Mouse (Mus musculus) ovary, postnatal 14 days (tissue): ENCODE results near the gene Tmeff2.

Source experiments
- DNase-seq: peaks from one replicate; pipeline ENCODE4 v3.0.0; 2022; ENCODE audit warnings: low spot score

Tmeff2 gene

GRCm38 (mm10) chr1:51107299-51107698 is 206.9 kb downstream of the Tmeff2 start:
- no peak for DNase-seq

GRCm38 (mm10) chr1:51114721-51115120 is 214.3 kb downstream of the Tmeff2 start:
- no peak for DNase-seq

- no peak for DNase-seq
These were observed 215.3 kb downstream of the Tmeff2 start for GRCm38 (mm10) chr1:51115761-51116160.

- no peak for DNase-seq
These were observed 217.4 kb downstream of the Tmeff2 start for GRCm38 (mm10) chr1:51117830-51118229.

- no peak for DNase-seq
These were observed 225.4 kb downstream of the Tmeff2 start for GRCm38 (mm10) chr1:51125671-51126424.

- no peak for DNase-seq
These were observed 225.9 kb downstream of the Tmeff2 start for GRCm38 (mm10) chr1:51126425-51126765.

- DNase-seq = no peak
These were observed 236.3 kb downstream of the Tmeff2 start for GRCm38 (mm10) chr1:51136792-51137191.

GRCm38 (mm10) chr1:51139605-51140004 is 239.2 kb downstream of the Tmeff2 start:
- no peak for DNase-seq

GRCm38 (mm10) chr1:51141381-51141780 is 240.9 kb downstream of the Tmeff2 start:
- DNase-seq = no peak

GRCm38 (mm10) chr1:51142729-51143128 is 242.3 kb downstream of the Tmeff2 start:
- DNase-seq = no peak

- no peak for DNase-seq
These were observed 245.2 kb downstream of the Tmeff2 start for GRCm38 (mm10) chr1:51145693-51146092.

- DNase-seq = no peak
These were observed 248.2 kb downstream of the Tmeff2 start for GRCm38 (mm10) chr1:51148481-51149137.

- no peak for DNase-seq
These were observed 249.0 kb downstream of the Tmeff2 start for GRCm38 (mm10) chr1:51149488-51149887.

- no peak for DNase-seq
These were observed 249.4 kb downstream of the Tmeff2 start for GRCm38 (mm10) chr1:51149890-51150289.

GRCm38 (mm10) chr1:51152017-51152416 is 251.6 kb downstream of the Tmeff2 start:
- no peak for DNase-seq

GRCm38 (mm10) chr1:51152856-51153255 is 252.4 kb downstream of the Tmeff2 start:
- DNase-seq = no peak

- DNase-seq = no peak
These were observed 283.8 kb downstream of the Tmeff2 start for GRCm38 (mm10) chr1:51184276-51184675.

- DNase-seq = no peak
These were observed 288.6 kb downstream of the Tmeff2 start for GRCm38 (mm10) chr1:51189008-51189407.

GRCm38 (mm10) chr1:51191253-51191652 is 290.8 kb downstream of the Tmeff2 start:
- DNase-seq = no peak

GRCm38 (mm10) chr1:51191872-51192613 is 291.6 kb downstream of the Tmeff2 start:
- DNase-seq = no peak

GRCm38 (mm10) chr1:51199088-51199830 is 298.8 kb downstream of the Tmeff2 start:
- DNase-seq = no peak

- no peak for DNase-seq
These were observed 299.5 kb downstream of the Tmeff2 start for GRCm38 (mm10) chr1:51199954-51200353.
